Mouse (Mus musculus): Measurements from ENCODE around the gene Olfm4.

Gene Olfm4

DNA sequence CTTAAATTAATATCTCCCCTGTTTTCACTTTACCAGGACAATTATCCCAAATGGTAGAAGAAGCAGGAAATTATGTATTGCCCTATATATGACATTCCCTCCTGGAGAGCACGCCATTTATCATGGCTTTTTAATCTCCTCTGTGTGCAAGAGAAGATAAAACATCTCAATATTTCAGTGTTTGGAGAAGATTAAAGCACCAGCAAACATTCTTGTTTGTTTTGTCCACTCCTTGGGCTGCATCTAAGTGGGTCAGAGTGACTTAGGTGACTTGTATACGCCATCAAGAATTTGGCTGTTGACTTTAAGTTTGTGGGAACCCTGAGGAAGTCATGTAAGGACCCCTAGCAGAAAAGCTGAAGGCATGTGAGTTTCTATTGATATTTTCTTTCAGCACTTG, at the start of gene Olfm4:
Olfm4 (plus strand) TSS at position 301 of the 400 bp plus-strand sequence.
- in situ Hi-C loops (cut with MboI, MseI) = no loop called here

DNA sequence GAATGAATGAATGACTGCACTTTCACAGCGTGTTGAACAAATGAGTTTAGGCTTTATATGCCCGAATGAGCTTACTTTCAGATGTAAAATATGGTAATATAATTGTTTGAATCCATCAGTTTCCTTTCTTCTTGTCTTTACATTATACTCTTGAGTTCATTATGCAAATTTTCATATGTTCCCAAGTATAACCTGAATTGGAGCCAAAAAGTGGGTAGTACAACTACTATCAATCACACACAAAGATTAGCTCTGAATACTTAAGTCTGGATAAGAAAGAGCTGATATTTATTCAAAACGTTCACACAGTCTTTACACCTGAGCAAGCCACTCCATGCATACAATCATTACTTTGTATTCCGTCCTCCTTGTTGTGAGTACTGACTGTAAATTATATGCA, 49.5 kb upstream of the Olfm4 start:
- in situ Hi-C loops (cut with MboI, MseI) = no loop called here

DNA sequence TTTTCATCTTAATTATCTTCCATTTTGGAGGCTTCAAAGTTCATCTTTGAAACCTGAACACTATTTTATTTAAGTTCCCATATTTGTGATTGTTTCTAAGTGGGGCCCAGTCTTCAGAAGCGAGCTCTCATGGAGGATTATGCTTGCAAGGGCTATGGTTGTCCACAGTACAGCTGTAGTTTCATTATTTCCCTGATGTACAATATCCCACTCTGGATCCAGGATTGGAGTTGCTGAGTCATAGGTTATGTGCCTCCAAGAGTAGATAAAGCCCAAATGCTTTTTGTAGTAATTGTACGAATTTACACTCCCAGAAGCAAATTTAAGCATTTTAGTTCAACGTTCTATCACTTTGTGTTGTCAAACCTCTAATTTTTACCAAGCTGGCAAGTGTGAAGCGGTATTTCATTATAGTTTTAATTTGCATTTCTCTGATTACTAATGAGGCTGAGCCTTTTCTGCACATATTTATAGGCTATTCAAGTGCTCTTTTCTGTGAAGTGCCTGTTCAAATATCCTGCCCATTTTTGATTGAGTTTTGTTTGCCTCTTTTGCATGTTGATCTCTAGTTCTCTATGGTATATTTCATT, 46.9 kb upstream of the Olfm4 start:
- in situ Hi-C loops (cut with MboI, MseI) = no loop called here

DNA sequence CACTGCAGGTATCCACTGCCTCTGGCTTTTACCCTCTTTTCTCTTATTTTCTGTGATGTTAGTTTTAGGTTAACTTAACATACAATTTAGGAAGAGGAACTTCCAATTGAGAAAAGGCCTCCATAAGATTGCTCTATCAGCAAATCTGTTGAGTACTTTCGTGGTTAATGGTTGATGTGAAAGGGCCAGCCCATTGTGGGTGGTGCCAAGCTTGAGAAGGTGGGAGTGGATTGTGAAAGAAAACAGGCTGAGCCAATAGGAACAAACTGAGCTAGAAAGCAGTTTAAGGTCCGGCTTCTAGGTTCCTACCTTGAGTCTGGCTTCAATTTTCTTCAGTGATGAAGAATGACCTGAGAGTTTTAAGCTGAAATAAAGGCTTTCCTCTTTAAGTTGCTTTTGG, 38.0 kb upstream of the Olfm4 start:
- in situ Hi-C loops (cut with MboI, MseI) = loop anchor here (5.0 kb wide), 2 partner anchors 39 to 49 kb away; no protein-coding TSS in a partner anchor

DNA sequence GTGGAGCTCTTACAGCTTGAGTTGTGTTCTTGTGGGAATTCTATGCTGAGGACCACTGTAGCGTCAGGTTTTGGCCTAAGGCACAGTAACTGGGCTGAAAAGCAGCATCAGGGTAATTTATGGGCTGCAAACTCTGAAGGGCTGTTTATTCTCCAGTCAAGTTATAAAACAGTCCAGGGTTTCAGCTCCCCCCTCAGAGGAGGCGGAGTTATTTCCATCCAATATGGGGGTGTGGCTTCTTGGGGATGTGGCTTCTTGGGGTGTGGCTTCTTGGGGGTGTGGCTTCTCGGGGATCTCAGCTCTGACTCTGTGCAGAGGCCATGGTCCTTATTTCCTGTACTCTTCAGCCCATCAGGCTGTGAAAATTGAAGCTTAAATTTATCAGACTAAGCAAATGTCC, 28.2 kb upstream of the Olfm4 start:
- in situ Hi-C loops (cut with MboI, MseI) = no loop called here

DNA sequence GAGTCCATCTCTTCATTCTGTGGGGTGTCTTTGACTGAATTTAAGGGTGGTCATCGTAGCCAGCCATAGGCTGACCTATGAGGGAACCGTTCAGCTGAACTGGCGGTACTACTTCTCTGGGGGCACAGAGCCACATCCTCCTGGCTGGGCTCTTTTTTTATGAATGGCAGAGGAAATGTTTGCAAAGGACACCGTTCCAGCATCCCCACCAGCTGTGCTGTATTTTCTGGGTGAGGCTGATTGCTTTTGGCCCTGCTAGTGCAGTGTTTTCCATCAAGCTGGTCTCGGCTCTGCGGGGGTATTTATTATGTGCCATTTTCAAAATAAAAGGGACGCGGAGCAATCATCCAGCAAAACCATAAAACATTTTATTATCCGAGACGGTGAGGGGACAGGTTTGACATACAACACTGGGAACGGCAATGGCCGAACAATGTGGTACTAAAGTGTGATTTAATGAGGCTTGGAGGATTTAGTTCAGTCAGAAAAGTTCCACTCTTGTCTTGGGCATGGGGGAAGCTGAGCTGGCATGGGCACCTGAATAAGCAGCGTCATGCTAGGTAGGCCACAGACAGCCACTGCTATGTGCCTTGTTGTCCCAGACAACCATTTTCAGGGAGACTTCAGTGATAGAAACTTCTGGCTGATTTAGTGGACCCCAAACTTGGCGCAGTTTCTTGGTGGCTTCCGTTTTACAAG, 25.9 kb upstream of the Olfm4 start:
- in situ Hi-C loops (cut with MboI, MseI) = no loop called here

DNA sequence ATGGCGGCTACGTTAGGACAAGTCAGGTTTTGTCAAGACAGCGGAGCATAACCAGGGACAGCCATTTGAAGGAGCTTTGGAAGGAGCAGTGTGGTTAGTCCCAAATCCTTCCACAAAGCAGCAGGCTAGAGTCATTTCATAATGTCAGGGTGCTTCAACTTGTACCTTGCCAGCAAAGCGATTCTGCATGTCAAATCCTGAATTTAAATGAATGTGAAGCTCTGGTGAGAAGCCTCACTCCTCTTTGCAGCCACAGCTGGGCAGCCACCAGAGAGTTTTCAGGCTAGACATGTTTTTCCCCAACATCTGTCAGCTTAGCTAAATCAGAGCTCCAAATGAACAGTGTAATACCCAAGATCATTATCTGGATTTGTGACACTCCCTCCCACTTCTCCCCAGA, 22.7 kb upstream of the Olfm4 start:
- in situ Hi-C loops (cut with MboI, MseI) = no loop called here

DNA sequence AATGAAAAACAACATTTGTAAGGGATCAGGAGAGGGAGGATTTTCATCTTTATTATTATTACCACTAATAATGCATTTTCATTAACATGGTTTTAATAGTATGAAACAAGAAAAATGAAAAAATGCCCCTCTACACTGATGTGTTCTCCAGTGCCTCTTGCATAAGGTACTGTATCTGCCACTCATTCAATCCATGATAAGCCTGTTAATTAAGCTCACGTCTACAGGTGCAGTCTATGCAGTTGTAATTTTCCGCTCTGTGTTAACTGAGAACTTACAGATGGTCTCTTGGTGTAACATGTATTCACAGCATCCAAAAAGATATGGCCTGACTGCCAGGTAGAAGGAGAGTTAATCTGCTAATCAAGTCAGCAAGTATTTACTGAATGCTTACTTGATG, 22.3 kb upstream of the Olfm4 start:
- in situ Hi-C loops (cut with MboI, MseI) = no loop called here

DNA sequence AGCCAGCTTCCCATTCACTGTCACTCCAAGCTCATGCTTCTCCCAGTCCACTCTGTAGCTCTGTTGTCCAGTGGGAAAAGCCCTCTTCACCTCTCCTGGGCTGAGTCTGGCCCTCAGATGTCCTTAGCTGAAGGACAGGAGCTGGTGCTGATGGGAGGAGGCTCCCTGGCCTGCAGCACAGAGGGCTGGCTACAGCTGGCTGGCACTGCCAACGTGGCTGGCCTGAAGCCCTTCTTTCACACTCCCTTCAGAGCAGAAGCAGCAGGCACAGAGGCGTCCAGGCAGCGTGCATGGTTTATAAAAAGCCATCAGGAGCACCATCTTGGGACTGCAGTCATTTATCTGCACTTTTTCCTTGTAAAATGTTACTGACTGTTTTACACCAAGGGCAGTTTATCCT, 13.7 kb upstream of the Olfm4 start:
- in situ Hi-C loops (cut with MboI, MseI) = no loop called here

DNA sequence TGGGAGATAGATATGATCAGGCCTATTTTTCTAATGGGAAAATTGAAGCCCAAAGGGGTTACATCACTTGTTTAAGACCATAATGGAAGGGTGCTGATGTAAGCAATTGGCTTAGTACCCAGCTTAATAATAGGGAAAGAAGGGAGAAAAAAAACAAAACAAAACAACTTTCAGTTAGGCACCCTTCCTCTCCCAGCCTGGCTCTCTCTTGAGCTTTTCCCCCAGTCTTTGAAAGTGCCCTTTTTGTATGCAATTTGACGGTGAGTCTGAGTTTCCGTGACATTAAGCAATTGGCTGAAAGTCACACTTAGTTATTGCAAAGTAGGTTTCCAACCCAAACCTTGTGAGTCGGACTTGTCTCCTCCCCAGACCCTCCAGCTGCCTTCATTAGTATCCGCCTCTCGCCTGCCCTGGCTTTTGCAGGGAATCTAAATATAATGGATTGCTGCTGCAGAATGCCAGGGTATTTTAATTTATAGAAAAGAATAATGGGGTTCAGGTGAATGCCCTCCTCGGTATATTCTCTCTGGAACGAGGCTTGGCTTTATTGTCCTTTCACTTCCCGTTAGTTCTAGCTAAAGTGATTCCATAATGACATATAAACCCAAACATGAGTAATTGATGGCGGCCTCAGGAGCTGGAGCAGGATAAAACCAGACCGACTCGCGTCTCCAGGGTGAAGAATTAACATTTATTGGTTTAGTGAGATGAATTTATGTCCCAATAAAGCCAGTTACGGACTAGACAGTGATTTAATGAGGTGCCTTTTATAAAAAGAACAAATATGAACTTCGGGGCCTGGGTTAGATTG, 12.7 kb upstream of the Olfm4 start:
- in situ Hi-C loops (cut with MboI, MseI) = no loop called here

DNA sequence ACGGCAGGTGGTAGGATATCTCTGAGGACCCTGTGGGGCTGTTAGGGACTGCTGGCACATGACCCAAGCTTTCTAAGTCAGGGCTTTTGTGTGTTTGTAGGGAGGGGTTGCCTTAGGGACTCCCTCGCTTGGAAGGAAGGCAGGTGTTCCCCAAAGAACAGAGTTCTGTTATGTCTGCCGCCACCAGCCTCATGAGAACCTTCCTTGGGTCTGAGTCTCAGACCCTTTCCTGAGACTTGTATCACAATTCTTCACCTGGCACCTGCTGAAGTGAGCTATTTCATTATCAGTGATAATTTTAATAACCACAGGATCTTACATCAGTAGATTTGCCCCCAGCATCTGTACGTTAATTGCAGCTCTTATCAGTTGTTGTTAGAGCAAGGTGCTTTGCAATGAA, 2.4 kb upstream of the Olfm4 start:
- in situ Hi-C loops (cut with MboI, MseI) = no loop called here

DNA sequence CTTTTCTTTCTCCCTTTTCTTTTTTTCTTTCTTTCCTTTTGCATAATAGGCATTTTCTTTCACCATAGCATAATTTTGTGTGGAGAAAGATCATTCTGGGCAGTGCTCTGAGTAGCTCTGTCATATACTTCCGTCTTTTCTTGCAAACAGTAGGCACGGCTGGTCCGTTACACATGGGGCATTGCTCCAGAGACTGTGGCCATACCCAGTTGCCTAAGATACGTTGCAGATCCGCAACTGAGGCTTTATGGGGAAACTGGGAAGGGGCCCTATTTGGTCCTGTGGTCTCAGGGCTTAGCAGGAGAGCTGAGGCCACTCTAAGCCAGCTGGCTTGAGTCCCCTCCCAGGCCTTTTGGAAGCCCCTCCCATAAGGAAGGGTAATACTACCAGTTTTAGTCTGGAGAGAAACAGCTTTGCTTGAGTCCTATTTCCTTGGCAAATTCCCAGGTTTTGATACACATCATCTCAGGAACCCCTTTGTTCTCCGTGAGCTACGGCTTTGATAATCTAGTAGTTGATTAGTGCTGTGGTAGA, 1.3 kb downstream of the Olfm4 start:
- in situ Hi-C loops (cut with MboI, MseI) = no loop called here

DNA sequence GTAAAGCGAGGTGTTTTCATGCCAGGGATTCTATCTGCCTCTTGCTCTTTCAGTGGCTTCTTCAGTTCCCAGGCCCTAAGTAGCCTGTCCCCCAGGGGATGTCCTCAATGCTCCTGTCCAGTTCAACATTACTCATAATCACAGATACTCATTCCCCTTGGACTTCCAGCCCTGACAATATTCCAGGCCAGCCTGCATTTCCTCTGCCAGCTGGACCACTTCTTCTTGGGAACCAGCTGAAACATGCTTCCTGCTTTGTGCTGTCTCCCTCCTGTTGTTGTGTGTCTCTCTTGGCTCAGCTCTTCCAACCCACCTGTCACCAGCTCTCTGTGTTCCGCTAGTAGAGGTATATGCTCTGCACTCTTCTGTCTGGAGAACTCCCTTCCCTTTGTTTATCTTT, 1.8 kb downstream of the Olfm4 start:
- in situ Hi-C loops (cut with MboI, MseI) = no loop called here

DNA sequence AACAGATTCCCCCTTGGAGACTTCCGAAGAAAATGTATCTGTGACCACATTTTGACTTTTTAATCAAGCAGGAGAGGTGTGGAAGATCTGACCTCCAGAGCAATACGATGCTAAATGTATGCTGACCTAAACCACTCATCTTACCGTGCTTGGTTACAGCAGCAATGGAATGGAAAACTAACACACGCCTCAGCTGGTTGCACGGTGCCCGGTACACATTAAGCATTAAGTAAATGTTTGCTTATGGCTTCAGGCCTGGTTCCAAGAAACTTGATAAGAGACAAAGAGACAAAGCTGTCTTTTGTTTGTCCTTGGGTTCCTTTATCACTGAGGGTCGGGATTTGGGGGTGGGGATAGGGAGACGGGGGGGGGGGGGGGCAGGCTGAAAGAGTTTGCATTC, 3.0 kb downstream of the Olfm4 start:
- in situ Hi-C loops (cut with MboI, MseI) = no loop called here

DNA sequence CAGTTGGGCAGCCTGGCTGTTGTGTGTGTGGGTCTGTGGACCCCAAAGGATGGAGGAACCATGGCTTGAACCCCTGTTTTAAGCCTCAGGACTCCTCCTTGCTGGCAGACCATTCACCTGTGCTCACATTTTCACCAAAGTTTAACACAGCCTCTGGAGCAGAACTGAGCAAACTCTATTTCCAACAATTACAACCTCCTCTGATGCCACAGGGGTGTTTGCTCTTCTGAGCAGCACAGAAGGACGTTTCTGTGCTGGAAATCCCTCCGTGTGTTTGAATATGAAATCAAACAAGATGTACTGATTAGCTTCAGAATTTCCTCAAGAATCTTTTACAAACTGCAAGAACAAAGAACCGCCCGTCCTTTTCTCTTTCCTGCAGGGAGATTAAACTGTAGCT, 5.9 kb downstream of the Olfm4 start:
- in situ Hi-C loops (cut with MboI, MseI) = no loop called here

DNA sequence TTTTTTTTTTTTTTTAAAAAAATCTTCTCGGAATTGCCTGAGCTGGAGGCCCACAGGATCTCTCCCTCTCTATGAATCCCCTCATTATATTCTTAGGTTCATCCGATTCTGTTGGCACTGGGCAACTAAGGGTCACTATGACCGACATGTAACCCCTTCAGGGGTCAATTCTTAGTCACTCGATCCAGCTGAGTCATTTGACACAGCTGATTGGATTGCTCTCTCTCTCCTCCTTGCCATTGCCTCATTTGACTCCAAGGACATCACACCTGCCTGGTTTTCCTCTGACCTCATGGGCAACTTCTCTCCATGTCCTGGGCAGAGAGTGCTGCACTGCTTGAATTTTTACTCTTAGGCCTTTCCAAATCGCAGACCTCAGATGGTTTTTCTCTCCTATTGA, 6.7 kb downstream of the Olfm4 start:
- in situ Hi-C loops (cut with MboI, MseI) = no loop called here

DNA sequence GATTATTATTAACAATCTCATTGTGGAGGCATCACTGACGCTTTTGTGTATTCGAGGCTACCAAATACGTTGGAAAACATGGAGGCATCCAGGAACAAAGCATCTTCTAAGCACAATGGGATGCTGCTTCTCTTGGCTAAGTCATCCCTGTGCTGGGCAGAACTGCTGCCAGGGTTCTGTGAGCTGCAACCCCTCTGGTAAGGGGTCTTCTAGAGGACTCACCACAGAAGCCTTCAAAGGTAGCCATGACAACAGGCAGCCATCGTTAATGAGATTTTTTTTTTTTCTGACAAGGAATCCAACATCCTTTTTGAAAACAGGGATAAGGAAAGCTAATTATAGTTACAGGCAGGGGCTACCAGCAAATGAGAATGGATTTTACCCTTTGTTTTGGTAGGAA, 13.7 kb downstream of the Olfm4 start:
- in situ Hi-C loops (cut with MboI, MseI) = no loop called here

DNA sequence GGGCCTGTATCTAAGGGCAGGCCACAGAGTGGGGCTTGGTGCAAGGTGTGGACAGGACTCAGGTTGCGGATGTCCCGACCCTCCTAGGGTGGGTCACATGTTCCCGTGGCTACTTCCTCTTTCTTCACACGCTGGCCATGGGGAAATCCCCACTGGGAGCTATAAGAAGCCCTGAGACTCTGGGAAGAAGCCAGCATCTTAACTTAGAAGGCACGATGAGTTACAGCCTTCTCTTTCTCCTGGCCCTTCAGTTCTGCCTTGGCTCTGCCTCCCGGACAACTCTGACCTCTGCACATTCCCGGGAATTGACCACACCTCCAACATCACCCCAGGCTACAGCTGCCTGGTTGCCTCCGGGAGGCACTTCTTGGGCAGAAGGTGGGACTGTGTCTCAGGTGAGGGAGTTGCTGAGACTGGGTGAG, 16.2 kb downstream of the Olfm4 start:
- in situ Hi-C loops (cut with MboI, MseI) = no loop called here

DNA sequence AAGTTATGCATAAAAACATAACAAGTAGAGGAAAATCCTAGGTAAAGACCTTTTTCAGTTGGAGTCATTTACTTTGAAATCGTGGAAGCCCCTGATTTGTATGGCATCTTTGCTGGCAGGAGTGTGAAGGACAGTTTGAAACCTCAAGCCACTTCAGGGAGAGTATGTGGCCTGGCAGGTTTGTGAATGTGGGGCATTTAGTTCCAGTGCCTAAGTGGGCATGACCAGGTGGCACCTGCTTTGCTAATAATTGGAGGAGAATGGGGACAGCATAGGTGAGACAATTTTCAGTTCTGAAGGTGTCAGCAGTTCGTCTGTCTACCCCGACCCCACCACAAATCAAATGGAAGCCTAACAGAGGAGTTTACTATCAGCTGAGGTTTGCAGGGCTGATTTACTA, 23.8 kb downstream of the Olfm4 start:
- in situ Hi-C loops (cut with MboI, MseI) = no loop called here

DNA sequence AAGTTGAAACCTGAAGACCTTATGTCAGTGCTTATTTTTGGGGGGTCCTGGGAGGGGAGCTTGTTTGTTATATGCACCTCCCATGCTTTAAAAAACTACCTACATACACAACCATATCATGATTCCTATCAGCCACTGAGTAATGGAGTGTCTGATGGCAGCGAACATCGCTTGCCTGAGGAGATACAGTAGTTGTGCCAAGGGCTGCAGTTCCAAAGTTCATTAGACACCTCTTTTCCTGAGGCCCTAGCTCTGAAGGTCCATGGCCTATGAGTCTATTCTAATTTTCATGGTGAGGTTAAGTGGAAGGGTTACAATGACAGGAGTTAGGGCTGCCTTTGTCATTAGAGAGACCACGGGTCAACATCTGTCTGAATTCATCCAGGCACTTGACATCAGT, 26.5 kb downstream of the Olfm4 start:
- in situ Hi-C loops (cut with MboI, MseI) = no loop called here

DNA sequence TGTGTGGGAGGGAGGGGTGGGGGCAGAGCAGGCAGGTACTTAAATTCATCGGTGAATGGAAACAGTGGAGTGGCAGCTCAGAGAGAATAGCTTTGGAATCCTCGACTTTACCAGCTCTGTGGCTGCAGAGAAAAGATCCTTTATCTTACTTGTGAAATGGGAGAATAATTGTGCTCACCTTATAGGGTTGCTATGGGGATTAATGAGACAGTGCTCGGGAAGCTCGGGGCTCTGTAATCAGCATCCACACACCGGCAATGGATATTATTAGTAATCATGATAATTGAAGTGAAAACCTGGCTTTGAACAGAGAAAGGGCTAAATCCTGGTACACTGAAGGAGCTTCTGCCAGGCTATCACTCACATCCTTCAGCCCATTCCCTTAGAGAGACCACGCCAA, 31.1 kb downstream of the Olfm4 start:
- in situ Hi-C loops (cut with MboI, MseI) = no loop called here

DNA sequence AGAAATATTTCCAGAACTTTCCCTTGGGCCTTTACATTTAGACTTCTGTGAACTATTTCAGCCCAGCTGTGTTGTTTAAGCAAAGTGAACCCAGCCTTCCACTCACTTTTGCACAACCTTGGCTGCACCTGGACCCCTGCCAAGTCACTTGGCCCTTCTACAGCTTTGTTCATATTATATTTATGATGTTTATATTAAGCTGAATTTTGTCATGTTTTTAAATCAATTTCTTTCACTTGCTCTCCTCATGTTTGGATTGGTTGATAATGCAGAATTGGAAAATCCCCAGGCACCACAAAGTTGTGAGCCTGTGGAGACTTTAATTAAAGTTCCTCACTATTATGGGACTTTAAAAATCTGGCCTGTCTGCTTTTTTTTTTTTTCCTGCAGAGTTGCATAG, 32.2 kb downstream of the Olfm4 start:
- in situ Hi-C loops (cut with MboI, MseI) = no loop called here

DNA sequence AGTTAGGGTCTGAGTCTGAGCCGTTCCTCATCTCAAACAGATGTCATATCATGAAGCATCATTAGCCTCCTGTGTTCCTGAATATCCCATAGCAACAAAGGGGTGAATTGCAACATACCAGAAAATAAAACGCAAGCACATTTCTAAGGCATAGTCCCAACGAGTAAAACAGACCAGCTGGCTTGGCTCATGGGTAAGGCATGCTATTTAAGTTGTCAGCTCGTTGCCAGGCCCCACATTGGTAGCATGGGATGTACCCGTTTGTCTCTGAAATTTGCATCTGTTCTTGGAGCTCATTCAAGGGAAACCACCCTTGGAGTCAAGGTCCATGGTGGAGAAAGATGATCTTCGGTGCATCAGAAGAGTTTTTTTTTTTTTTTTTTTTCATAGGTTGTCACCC, 42.2 kb downstream of the Olfm4 start:
- in situ Hi-C loops (cut with MboI, MseI) = no loop called here

Measured in T-helper 17 cell (primary cell).